Mouse (Mus musculus) small intestine, adult 10 weeks (tissue): ENCODE measurements around the gene Nmur2. TPM values are rescaled to one million over a fixed set of nuclear protein-coding genes. Genes with fewer than 3 reads are reported as not detected.

Source experiments
- polyA plus RNA-seq: library from polyadenylated mRNA; stranded (reverse); fragments of 350-450 nt; fragmentation: Illumina TruSeq; extraction: RNeasy Lipid Tissue Mini Kit (QIAGEN cat#74804); gene quantifications from one replicate; pipeline ENCODE4 v1.2.3, GENCODE M21; 2014; ENCODE audit warnings: low replicate concordance

Nmur2 gene
- polyA plus RNA-seq: 1.7 TPM

GRCm38 (mm10) chr11:56040917-56041316, at the start of gene Nmur2:
Nmur2 (minus strand) TSS chr11:56041010.

